Mouse (Mus musculus): Measurements from ENCODE around the gene Btg3. TPM values are rescaled to one million over a fixed set of nuclear protein-coding genes. Genes with fewer than 3 reads are reported as not detected.

Gene Btg3
- polyA plus RNA-seq (2016; fragmentation: Nextera tagmentation; extraction: Ambion mirVana): 40.0 and 43.6 TPM in 2 replicates

GRCm38 (mm10) chr16:78376745-78377570 is at the start of gene Btg3:
Gene Btg3 (minus strand): TSS chr16:78377192.
- H3K36me3 ChIP-seq: peaks cover 11% of the 10 kb centered on the region
- H3K27me3 ChIP-seq (ENCODE audit: low read depth, poor library complexity, severe bottlenecking): no peaks in the 10 kb centered on the region
- H3K4me3 ChIP-seq: peak within 1 kb of the TSS; percentile 89
- H3K4me1 ChIP-seq: peaks cover 26% of the 10 kb centered on the region
- DNase-seq (ENCODE audit: low spot score): peak; percentile 91
- H3K27ac ChIP-seq (replicated peaks): peak within 1 kb of the TSS; percentile 98
- no peaks in the 10 kb centered on the region for H3K9me3 ChIP-seq (replicated peaks)
- WGBS: 3% methylated on average over 47 of the region's 57 CpGs

DNA sequence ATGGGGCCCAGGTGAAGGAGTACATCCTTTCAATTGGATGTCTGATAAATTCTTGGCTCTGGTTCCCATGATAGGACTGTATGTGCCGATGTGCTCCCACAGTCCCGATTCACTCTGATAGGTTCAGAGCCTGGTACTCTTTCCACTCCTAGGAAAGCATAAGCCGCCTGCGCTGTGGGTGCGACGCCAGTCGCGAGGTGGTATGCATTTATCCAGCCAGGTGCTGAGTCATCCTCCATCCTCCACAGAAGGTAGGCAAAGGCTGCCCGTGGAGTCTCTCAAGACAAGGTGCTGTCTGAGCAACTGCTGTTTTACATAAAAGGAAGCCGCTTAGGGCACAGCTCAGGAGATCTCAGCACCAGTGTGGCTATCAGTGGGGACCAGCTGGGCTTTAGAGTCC is 40.7 kb upstream of the Btg3 start:
- 58% methylated on average over 10 of the region's 10 CpGs for WGBS
- Histone ChIP-seq H3K9me3 (replicated peaks) (no peaks in the 10 kb centered on the region; the same call in 1 of the 2 replicates), H3K27ac (replicated peaks) (no peak overlapping the region), H3K4me1 (no peaks in the 10 kb centered on the region), H3K27me3 (ENCODE audit: low read depth, poor library complexity, severe bottlenecking) (no peaks in the 10 kb centered on the region), H3K4me3 (no peak overlapping the region), H3K36me3 (no peaks in the 10 kb centered on the region)
- no peak for DNase-seq (ENCODE audit: low spot score)

DNA sequence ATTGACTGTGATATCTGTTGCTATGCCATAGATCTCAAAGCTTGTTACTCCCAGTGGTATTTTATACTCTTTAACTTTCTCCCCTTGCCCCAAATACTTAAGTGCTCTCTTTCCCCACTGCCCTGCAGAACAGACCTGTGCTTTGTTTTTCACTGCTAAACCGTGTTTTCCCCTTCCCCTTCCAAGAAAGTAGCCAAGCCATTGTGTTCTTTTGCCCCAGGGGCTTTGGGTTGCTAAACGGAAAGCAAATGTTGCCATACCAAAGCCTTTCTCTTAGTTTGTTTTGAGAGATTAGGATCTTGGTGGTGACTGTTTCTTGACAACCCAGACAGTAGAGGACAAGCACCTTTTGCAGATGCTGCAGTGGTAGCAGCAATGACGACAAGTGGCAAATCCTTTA is 39.5 kb upstream of the Btg3 start:
- Histone ChIP-seq H3K9me3 (replicated peaks) (no peaks in the 10 kb centered on the region; the same call in 1 of the 2 replicates), H3K27me3 (ENCODE audit: low read depth, poor library complexity, severe bottlenecking) (no peaks in the 10 kb centered on the region), H3K4me1 (no peaks in the 10 kb centered on the region), H3K36me3 (no peaks in the 10 kb centered on the region), H3K4me3 (no peak overlapping the region), H3K27ac (replicated peaks) (no peak overlapping the region)
- DNase-seq (ENCODE audit: low spot score): no peak
- 5% methylated on average over 3 of the region's 3 CpGs for WGBS

DNA sequence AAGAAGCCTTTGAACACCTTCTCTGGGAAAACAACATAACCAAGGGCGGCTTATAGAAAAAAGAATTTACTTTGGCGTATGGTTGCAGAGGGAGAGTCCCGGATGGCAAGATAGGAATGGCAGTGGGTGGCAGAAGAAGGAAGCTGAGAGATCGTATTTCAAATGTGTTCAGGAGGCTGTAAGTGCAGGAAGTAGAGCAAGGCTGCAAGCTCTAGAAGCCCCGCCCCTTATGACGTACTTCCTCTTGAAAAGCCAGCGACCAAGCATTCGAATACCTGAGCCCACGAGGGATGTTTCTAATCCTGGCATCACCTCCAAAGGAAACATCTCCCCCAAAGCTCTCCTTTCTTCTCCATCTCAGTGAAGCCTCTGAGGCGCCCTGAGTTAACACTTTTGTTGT is 33.0 kb upstream of the Btg3 start:
- no peak for DNase-seq (ENCODE audit: low spot score)
- Histone ChIP-seq H3K4me1 (no peaks in the 10 kb centered on the region), H3K36me3 (no peaks in the 10 kb centered on the region), H3K27me3 (ENCODE audit: low read depth, poor library complexity, severe bottlenecking) (no peaks in the 10 kb centered on the region), H3K4me3 (no peak overlapping the region), H3K9me3 (replicated peaks) (no peaks in the 10 kb centered on the region; the same call in 1 of the 2 replicates), H3K27ac (replicated peaks) (no peak overlapping the region)
- 90% methylated on average over 10 of the region's 10 CpGs for WGBS

DNA sequence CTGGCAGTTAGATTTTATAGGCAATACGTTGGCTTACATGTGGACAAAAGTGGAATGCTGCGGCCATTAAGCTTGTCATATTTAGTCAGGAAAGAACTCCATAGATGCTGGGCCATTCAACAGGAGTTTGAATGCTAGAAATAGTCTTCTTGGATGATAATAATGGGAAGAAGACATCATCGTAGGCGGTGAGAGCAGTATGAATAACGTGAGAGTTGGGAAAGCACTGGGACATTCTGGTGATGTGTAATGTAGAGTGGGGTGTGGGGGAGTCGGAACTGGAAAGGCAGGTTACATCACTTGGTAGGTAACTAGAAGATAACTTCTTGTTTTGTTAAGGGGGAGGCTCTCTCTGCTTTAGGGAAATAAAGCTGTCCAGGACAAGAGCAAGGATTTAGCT is 30.9 kb upstream of the Btg3 start:
- no peak for DNase-seq (ENCODE audit: low spot score)
- Histone ChIP-seq H3K9me3 (replicated peaks) (no peaks in the 10 kb centered on the region), H3K4me3 (no peak overlapping the region), H3K36me3 (no peaks in the 10 kb centered on the region), H3K27ac (replicated peaks) (no peak overlapping the region), H3K4me1 (no peaks in the 10 kb centered on the region), H3K27me3 (ENCODE audit: low read depth, poor library complexity, severe bottlenecking) (no peaks in the 10 kb centered on the region)
- WGBS: 95% methylated on average over 6 of the region's 6 CpGs

- no peaks in the 10 kb centered on the region for H3K27me3 ChIP-seq (ENCODE audit: low read depth, poor library complexity, severe bottlenecking)
- H3K27ac ChIP-seq (replicated peaks): no peak overlapping the region
- no peak overlapping the region for H3K4me3 ChIP-seq
- H3K36me3 ChIP-seq: no peaks in the 10 kb centered on the region
- no peaks in the 10 kb centered on the region for H3K4me1 ChIP-seq
- 88% methylated on average over 2 of the region's 2 CpGs for WGBS
- no peaks in the 10 kb centered on the region for H3K9me3 ChIP-seq (replicated peaks)
- no peak for DNase-seq (ENCODE audit: low spot score)
Measured at GRCm38 (mm10) chr16:78406657-78407056, 29.7 kb upstream of the Btg3 start.

- H3K27ac ChIP-seq (replicated peaks): no peak overlapping the region
- H3K4me3 ChIP-seq: no peak overlapping the region
- no peaks in the 10 kb centered on the region for H3K9me3 ChIP-seq (replicated peaks)
- 82% methylated on average over 2 of the region's 2 CpGs for WGBS
- DNase-seq (ENCODE audit: low spot score): no peak
- H3K4me1 ChIP-seq: 0 out of 2 replicates have a peak, but pooled peaks cover 3% of the 10 kb centered on the region
- H3K36me3 ChIP-seq: no peaks in the 10 kb centered on the region
- no peaks in the 10 kb centered on the region for H3K27me3 ChIP-seq (ENCODE audit: low read depth, poor library complexity, severe bottlenecking)
Measured at GRCm38 (mm10) chr16:78402316-78402715, 25.3 kb upstream of the Btg3 start.

- H3K27me3 ChIP-seq (ENCODE audit: low read depth, poor library complexity, severe bottlenecking): no peaks in the 10 kb centered on the region
- no peak for DNase-seq (ENCODE audit: low spot score)
Measured at GRCm38 (mm10) chr16:78399423-78399822, 22.4 kb upstream of the Btg3 start.

DNA sequence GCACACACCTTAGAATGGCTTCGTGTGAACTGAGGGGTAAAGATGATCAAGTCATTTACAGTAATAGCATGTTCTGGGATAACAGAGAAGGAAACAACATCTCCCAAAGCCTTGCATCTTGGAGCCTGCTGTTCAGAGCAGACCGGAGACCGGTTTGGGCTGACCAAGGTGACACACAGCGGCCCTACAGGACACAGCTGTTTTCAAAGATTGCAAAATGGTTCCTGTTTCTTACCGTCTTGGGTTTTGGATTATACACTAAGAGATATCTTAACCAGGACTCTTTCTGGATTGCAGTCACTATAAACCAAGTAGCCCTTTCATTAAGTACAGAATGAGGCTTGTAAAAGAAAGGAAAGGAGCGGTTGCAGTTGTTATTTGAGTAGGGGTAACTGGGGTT is 21.7 kb upstream of the Btg3 start:
- Histone ChIP-seq H3K4me1 (0 out of 2 replicates have a peak, but pooled peaks cover 3% of the 10 kb centered on the region), H3K36me3 (no peaks in the 10 kb centered on the region), H3K9me3 (replicated peaks) (no peaks in the 10 kb centered on the region), H3K4me3 (no peak overlapping the region), H3K27ac (replicated peaks) (no peak overlapping the region), H3K27me3 (ENCODE audit: low read depth, poor library complexity, severe bottlenecking) (no peaks in the 10 kb centered on the region)
- no peak for DNase-seq (ENCODE audit: low spot score)
- WGBS: 93% methylated on average over 6 of the region's 6 CpGs

More at GRCm38 (mm10) chr16:78399423-78399822, 22.4 kb upstream of the Btg3 start:
- H3K4me3 ChIP-seq: no peak overlapping the region
- no peaks in the 10 kb centered on the region for H3K36me3 ChIP-seq
- no peaks in the 10 kb centered on the region for H3K9me3 ChIP-seq (replicated peaks)
- H3K27ac ChIP-seq (replicated peaks): no peak overlapping the region
- H3K4me1 ChIP-seq: 0 out of 2 replicates have a peak, but pooled peaks cover 3% of the 10 kb centered on the region
- 86% methylated on average over 3 of the region's 3 CpGs for WGBS

DNA sequence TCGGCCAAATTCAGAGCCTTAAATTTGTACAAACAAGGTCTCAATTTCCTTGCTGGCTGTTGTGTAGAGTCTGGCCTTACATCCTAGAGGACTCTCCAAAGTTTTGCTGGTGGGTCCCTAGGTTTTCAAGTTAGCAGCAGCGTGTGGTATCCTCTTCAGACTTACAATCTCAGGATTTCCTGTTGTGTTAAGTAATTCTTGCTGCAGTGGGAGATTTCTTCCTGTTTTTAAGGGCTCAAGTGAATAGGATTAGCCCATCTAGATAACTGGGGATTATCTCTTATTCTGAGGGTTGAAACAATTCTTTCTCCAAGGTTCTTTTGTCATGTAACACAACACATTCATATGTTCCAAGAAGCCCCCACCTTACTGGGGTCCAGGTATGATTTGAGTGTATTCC is 14.4 kb upstream of the Btg3 start:
- H3K27ac ChIP-seq (replicated peaks): no peak overlapping the region
- 65% methylated on average over 2 of the region's 2 CpGs for WGBS
- DNase-seq (ENCODE audit: low spot score): no peak

GRCm38 (mm10) chr16:78389986-78390385 is 13.0 kb upstream of the Btg3 start:
- no peaks in the 10 kb centered on the region for H3K9me3 ChIP-seq (replicated peaks)
- no peak overlapping the region for H3K4me3 ChIP-seq
- no peaks in the 10 kb centered on the region for H3K36me3 ChIP-seq
- H3K27me3 ChIP-seq (ENCODE audit: low read depth, poor library complexity, severe bottlenecking): no peaks in the 10 kb centered on the region
- DNase-seq (ENCODE audit: low spot score): no peak
- H3K27ac ChIP-seq (replicated peaks): no peak overlapping the region
- H3K4me1 ChIP-seq: no peaks in the 10 kb centered on the region
- WGBS: 92% methylated on average over 3 of the region's 3 CpGs

More for the DNA sequence above, 14.4 kb upstream of the Btg3 start:
- H3K36me3 ChIP-seq: no peaks in the 10 kb centered on the region
- no peaks in the 10 kb centered on the region for H3K9me3 ChIP-seq (replicated peaks)
- no peak overlapping the region for H3K4me3 ChIP-seq
- no peaks in the 10 kb centered on the region for H3K27me3 ChIP-seq (ENCODE audit: low read depth, poor library complexity, severe bottlenecking)
- no peaks in the 10 kb centered on the region for H3K4me1 ChIP-seq

DNA sequence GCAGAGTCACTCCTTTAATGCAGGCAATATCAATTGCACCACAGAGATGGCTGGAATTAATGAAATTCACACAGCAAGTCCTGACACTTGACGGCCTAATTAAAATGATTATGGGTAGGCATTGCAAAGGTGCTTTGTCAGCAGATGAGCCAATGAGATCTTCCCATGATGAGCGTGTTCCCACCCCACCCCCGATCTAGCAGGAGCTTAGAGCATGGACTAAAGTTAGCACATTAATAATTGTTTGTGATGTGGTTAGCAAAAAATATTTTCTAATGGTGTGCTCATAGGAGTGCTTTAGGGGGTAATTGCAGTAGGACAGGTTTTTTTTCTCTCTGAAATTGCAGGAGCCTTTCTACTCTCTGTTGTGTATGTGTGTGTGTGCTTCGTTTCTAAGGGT is 12.1 kb upstream of the Btg3 start:
- Histone ChIP-seq H3K4me3 (no peak overlapping the region), H3K4me1 (no peaks in the 10 kb centered on the region), H3K9me3 (replicated peaks) (no peaks in the 10 kb centered on the region), H3K27ac (replicated peaks) (no peak overlapping the region), H3K36me3 (no peaks in the 10 kb centered on the region), H3K27me3 (ENCODE audit: low read depth, poor library complexity, severe bottlenecking) (no peaks in the 10 kb centered on the region)
- DNase-seq (ENCODE audit: low spot score): no peak
- WGBS: 85% methylated on average over 4 of the region's 4 CpGs

DNA sequence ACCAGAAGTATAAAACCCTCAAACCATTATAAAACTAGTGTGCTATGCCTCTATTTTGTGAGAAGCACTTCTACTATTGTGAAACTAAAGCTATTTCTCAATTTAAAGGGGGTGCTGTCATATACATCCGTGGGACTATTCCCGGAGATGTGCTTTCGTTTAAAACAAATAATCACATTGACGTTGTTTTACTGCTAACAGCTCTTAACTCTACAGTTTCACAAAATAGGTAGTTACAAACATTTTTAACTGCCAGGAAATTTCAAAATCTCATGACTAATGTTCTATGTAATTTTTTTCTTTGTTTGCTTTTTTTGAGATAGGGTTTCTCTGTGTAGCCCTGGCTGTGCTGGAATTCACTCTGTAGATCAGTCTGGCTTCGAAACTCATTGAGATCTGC is 1.5 kb upstream of the Btg3 start:
- H3K36me3 ChIP-seq: no peaks in the 10 kb centered on the region
- H3K27ac ChIP-seq (replicated peaks): no peak overlapping the region
- H3K4me3 ChIP-seq: no peak overlapping the region
- peaks cover 26% of the 10 kb centered on the region for H3K4me1 ChIP-seq
- H3K27me3 ChIP-seq (ENCODE audit: low read depth, poor library complexity, severe bottlenecking): no peaks in the 10 kb centered on the region
- 92% methylated on average over 5 of the region's 5 CpGs for WGBS
- no peaks in the 10 kb centered on the region for H3K9me3 ChIP-seq (replicated peaks)
- no peak for DNase-seq (ENCODE audit: low spot score)
